ENCODE assay signal across 8 mouse cellular contexts in the genomic region with DNA sequence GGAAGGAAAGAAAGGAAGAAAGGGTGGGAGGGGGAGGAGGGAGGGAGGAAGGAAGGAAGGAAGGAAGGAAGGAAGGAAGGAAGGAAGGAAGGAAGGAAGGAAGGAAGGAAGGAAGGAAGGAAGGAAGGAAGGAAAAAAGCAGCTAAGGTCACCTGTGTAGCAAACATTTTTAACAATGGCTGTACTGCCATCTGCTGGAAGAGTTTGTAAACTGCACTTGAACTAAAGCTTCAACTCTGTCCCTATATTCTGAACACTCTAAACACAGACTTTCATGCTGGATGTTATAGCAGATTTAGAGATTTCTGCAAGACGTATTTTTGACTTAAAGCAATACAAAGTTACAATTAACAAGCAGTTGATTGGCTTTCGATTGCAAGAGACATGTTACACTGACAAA.
DNase-seq lines count a peak whose midpoint lies in the region; ATAC-seq lines count a peak whose summit lies in the region.

No protein-coding gene starts in this region.

- H3K4me3 ChIP-seq in hindbrain, embryonic 15.5 days: no peak overlapping the region

- no peak overlapping the region for H3K9ac ChIP-seq in hindbrain, embryonic 15.5 days

- 13% methylated on average over 2 of the region's 2 CpGs for WGBS in hindbrain, embryonic 15.5 days

- ATAC-seq in hindbrain, embryonic 15.5 days (ENCODE audit: low FRiP score, low read depth): peak; percentile 78

- H3K4me1 ChIP-seq in hindbrain, embryonic 15.5 days (replicated peaks): no peaks in the 10 kb centered on the region

- no peak overlapping the region for H3K27ac ChIP-seq in hindbrain, embryonic 15.5 days (replicated peaks)

- no peaks in the 10 kb centered on the region for H3K9me3 ChIP-seq in hindbrain, embryonic 15.5 days

- H3K36me3 ChIP-seq in hindbrain, embryonic 15.5 days: no peaks in the 10 kb centered on the region

- no peak overlapping the region for H3K4me2 ChIP-seq in hindbrain, embryonic 15.5 days

- no peaks in the 10 kb centered on the region for H3K27me3 ChIP-seq in hindbrain, embryonic 15.5 days

- peak; percentile 1 for DNase-seq in cerebellum, adult 11 months
- DNase-seq in cerebellum, adult 11-12 months: no peak
- DNase-seq in right cerebral cortex, adult 18-20 months: peak; percentile 14
- no peak for DNase-seq in right cerebral cortex, postnatal 25 days
- peak; percentile 61 to 63 for DNase-seq in cerebellum, postnatal 14 days
- peak; percentile 48 for DNase-seq in lung, postnatal 14 days
- DNase-seq in right cerebral cortex, postnatal 4 days: peak; percentile 28

Comparison
In these comparisons a context has a peak if more than half of its experiments do, and no peak if none do; other contexts are left out.
1. DNase-seq: peak in cerebellum, adult 11 months (single experiment), right cerebral cortex, adult 18-20 months (single experiment), cerebellum, postnatal 14 days (2 of 2), lung, postnatal 14 days (single experiment) and right cerebral cortex, postnatal 4 days (single experiment); none in cerebellum, adult 11-12 months (single experiment) and right cerebral cortex, postnatal 25 days (single experiment).